Mouse (Mus musculus): ENCODE results near the gene Pde4d. TPM values are rescaled to one million over a fixed set of nuclear protein-coding genes. Genes with fewer than 3 reads are reported as not detected.

Pde4d gene
- polyA plus RNA-seq, 1 experiment: 12.7 TPM

GRCm38 (mm10) chr13:109317644-109318043 is 867.9 kb downstream of the Pde4d start:
- no peak for TF ChIP-seq GATA1 (IDR thresholded peaks at IDR 0.05; ENCODE audit: low read length)

GRCm38 (mm10) chr13:109318434-109318998 is 868.8 kb downstream of the Pde4d start:
- TF ChIP-seq GATA1 (IDR thresholded peaks at IDR 0.05; ENCODE audit: low read length): no peak

GRCm38 (mm10) chr13:109326061-109326460 is 876.3 kb downstream of the Pde4d start:
- no peak for TF ChIP-seq GATA1 (IDR thresholded peaks at IDR 0.05; ENCODE audit: low read length)

GRCm38 (mm10) chr13:109331563-109331962 is 881.8 kb downstream of the Pde4d start:
- TF ChIP-seq GATA1 (IDR thresholded peaks at IDR 0.05; ENCODE audit: low read length): no peak

GRCm38 (mm10) chr13:109341902-109342301 is 892.2 kb downstream of the Pde4d start:
- no peak for TF ChIP-seq GATA1 (IDR thresholded peaks at IDR 0.05; ENCODE audit: low read length)

GRCm38 (mm10) chr13:109342469-109342868 is 892.7 kb downstream of the Pde4d start:
- no peak for TF ChIP-seq GATA1 (IDR thresholded peaks at IDR 0.05; ENCODE audit: low read length)

GRCm38 (mm10) chr13:109343596-109343995 is 893.8 kb downstream of the Pde4d start:
- no peak for TF ChIP-seq GATA1 (IDR thresholded peaks at IDR 0.05; ENCODE audit: low read length)

- no peak for TF ChIP-seq GATA1 (IDR thresholded peaks at IDR 0.05; ENCODE audit: low read length)
These were observed 898.0 kb downstream of the Pde4d start for GRCm38 (mm10) chr13:109347770-109348169.

GRCm38 (mm10) chr13:109348316-109348715 is 898.6 kb downstream of the Pde4d start:
- no peak for TF ChIP-seq GATA1 (IDR thresholded peaks at IDR 0.05; ENCODE audit: low read length)

- no peak for TF ChIP-seq GATA1 (IDR thresholded peaks at IDR 0.05; ENCODE audit: low read length)
These were observed 900.4 kb downstream of the Pde4d start for GRCm38 (mm10) chr13:109350100-109350499.

- no peak for TF ChIP-seq GATA1 (IDR thresholded peaks at IDR 0.05; ENCODE audit: low read length)
These were observed 904.3 kb downstream of the Pde4d start for GRCm38 (mm10) chr13:109354017-109354416.

- no peak for TF ChIP-seq GATA1 (IDR thresholded peaks at IDR 0.05; ENCODE audit: low read length)
These were observed 906.5 kb downstream of the Pde4d start for GRCm38 (mm10) chr13:109356252-109356651.

GRCm38 (mm10) chr13:109359994-109360393 is 910.2 kb downstream of the Pde4d start:
- no peak for TF ChIP-seq GATA1 (IDR thresholded peaks at IDR 0.05; ENCODE audit: low read length)

GRCm38 (mm10) chr13:109362340-109362739 is 912.6 kb downstream of the Pde4d start:
- TF ChIP-seq GATA1 (IDR thresholded peaks at IDR 0.05; ENCODE audit: low read length): no peak

- no peak for TF ChIP-seq GATA1 (IDR thresholded peaks at IDR 0.05; ENCODE audit: low read length)
These were observed 924.7 kb downstream of the Pde4d start for GRCm38 (mm10) chr13:109374465-109374864.

- TF ChIP-seq GATA1 (IDR thresholded peaks at IDR 0.05; ENCODE audit: low read length): no peak
These were observed 926.9 kb downstream of the Pde4d start for GRCm38 (mm10) chr13:109376681-109377080.

- no peak for TF ChIP-seq GATA1 (IDR thresholded peaks at IDR 0.05; ENCODE audit: low read length)
These were observed 930.4 kb downstream of the Pde4d start for GRCm38 (mm10) chr13:109380149-109380548.
